Mouse (Mus musculus) kidney, adult 9 months (tissue): ENCODE measurements around the gene Unc93a2.
"Not testable (repeated sequence)": the region's sequence is repeated elsewhere in the genome, so short reads cannot be mapped to it uniquely, and the experiment has no call there.

Source experiments
- DNase-seq: peaks from one replicate; pipeline ENCODE4 v3.0.0; 2022

Gene Unc93a2

GRCm38 (mm10) chr17:7369401-7369800, 15.9 kb downstream of the Unc93a2 start:
- DNase-seq: not testable (repeated sequence)

- DNase-seq: not testable (repeated sequence)
Measured at GRCm38 (mm10) chr17:7366676-7367374, 18.4 kb downstream of the Unc93a2 start.

GRCm38 (mm10) chr17:7366265-7366664, 19.0 kb downstream of the Unc93a2 start:
- not testable (repeated sequence) for DNase-seq

- not testable (repeated sequence) for DNase-seq
Measured at GRCm38 (mm10) chr17:7365615-7366014, 19.6 kb downstream of the Unc93a2 start.

- DNase-seq: not testable (repeated sequence)
Measured at GRCm38 (mm10) chr17:7360749-7361465, 24.4 kb downstream of the Unc93a2 start.

- DNase-seq: not testable (repeated sequence)
Measured at GRCm38 (mm10) chr17:7359806-7360205, 25.5 kb downstream of the Unc93a2 start.

GRCm38 (mm10) chr17:7352596-7352995, 32.7 kb downstream of the Unc93a2 start, which contains the start of gene Ttll2:
Gene Ttll2 (minus strand): TSS chr17:7352696.
- DNase-seq: not testable (repeated sequence)

GRCm38 (mm10) chr17:7348765-7349164, 36.5 kb downstream of the Unc93a2 start:
- not testable (repeated sequence) for DNase-seq

- not testable (repeated sequence) for DNase-seq
Measured at GRCm38 (mm10) chr17:7337381-7337780, 47.9 kb downstream of the Unc93a2 start.

- DNase-seq: not testable (repeated sequence)
Measured at GRCm38 (mm10) chr17:7332745-7333144, 52.5 kb downstream of the Unc93a2 start.

GRCm38 (mm10) chr17:7326415-7326814, 58.8 kb downstream of the Unc93a2 start:
- not testable (repeated sequence) for DNase-seq

- DNase-seq: not testable (repeated sequence)
Measured at GRCm38 (mm10) chr17:7324346-7324745, 60.9 kb downstream of the Unc93a2 start, which contains the start of gene Tcp10a. Gene Tcp10a (plus strand): TSS chr17:7324646.

- DNase-seq: not testable (repeated sequence)
Measured at GRCm38 (mm10) chr17:7319789-7320188, 65.5 kb downstream of the Unc93a2 start.

GRCm38 (mm10) chr17:7315693-7316382, 69.4 kb downstream of the Unc93a2 start:
- not testable (repeated sequence) for DNase-seq
